Mouse (Mus musculus) adipocyte (in vitro differentiated cells): Measurements from ENCODE around the gene Phox2b.

Experiments used
- DNase-seq: peaks from one replicate; pipeline ENCODE4 v3.0.0-alpha.2; 2016; ENCODE audit warnings: low spot score

Gene Phox2b

GRCm38 (mm10) chr5:67091766-67092165 is 7.3 kb downstream of the Phox2b start:
- DNase-seq = peak; percentile 36

GRCm38 (mm10) chr5:67090856-67091255 is 8.2 kb downstream of the Phox2b start:
- DNase-seq = peak; percentile 24

GRCm38 (mm10) chr5:67083117-67083516 is 16.0 kb downstream of the Phox2b start:
- no peak for DNase-seq

- no peak for DNase-seq
These were observed 35.5 kb downstream of the Phox2b start for GRCm38 (mm10) chr5:67063596-67063995.

- no peak for DNase-seq
These were observed 38.6 kb downstream of the Phox2b start for GRCm38 (mm10) chr5:67060519-67060918.

GRCm38 (mm10) chr5:67057803-67058202 is 41.3 kb downstream of the Phox2b start:
- no peak for DNase-seq

- DNase-seq = peak; percentile 78
These were observed 51.1 kb downstream of the Phox2b start for GRCm38 (mm10) chr5:67048003-67048402.
